Mouse (Mus musculus) kidney, embryonic 16.5 days (tissue): ENCODE data around the gene Plekhg5. TPM values are rescaled to one million over a fixed set of nuclear protein-coding genes. Genes with fewer than 3 reads are reported as not detected.
"Not testable (repeated sequence)": the region's sequence is repeated elsewhere in the genome, so short reads cannot be mapped to it uniquely, and the experiment has no call there.

Experiments
- ATAC-seq: fragments of 200-750 bp; cut with Nextera tagmentation; 2 replicates; pipeline ENCODE4 v1.8.0; 2017; ENCODE audit warnings: moderate TSS enrichment; ENCODE audit not compliant: low FRiP score, low TSS enrichment
- H3K27ac ChIP-seq: fragments of 300-500 bp; sonication (generic); 2 replicates; pipeline ENCODE4 v1.5.1; 2014; ENCODE audit warnings: low read length
- H3K27me3 ChIP-seq: fragments of 300-500 bp; sonication (generic); 2 replicates; pipeline ENCODE4 v1.6.1; 2014; ENCODE audit warnings: low read length, control low read depth, mixed read lengths; ENCODE audit not compliant: insufficient read depth
- H3K36me3 ChIP-seq: fragments of 300-500 bp; sonication (generic); 2 replicates; pipeline ENCODE4 v1.6.1; 2014; ENCODE audit warnings: low read length, control low read depth, mixed read lengths; ENCODE audit not compliant: insufficient read depth
- H3K4me1 ChIP-seq: fragments of 300-500 bp; sonication (generic); 2 replicates; pipeline ENCODE4 v1.6.1; 2014; ENCODE audit warnings: low read length, control low read depth, mixed read lengths; ENCODE audit not compliant: insufficient read depth
- H3K4me2 ChIP-seq: fragments of 300-500 bp; sonication (generic); replicated peaks from 2 replicates; pipeline ENCODE4 v1.6.1; 2014; ENCODE audit warnings: low read depth, low read length
- H3K4me3 ChIP-seq: fragments of 300-500 bp; sonication (generic); 2 replicates; pipeline ENCODE4 v1.5.1; 2014; ENCODE audit warnings: mild to moderate bottlenecking, low read length
- H3K9ac ChIP-seq: fragments of 300-500 bp; sonication (generic); replicated peaks from 2 replicates; pipeline ENCODE4 v1.6.1; 2014; ENCODE audit warnings: low read length
- H3K9me3 ChIP-seq: fragments of 300-500 bp; sonication (generic); 2 replicates; pipeline ENCODE4 v1.6.1; 2016; ENCODE audit warnings: low read length, control low read depth
- WGBS: fragments of 180-500 bp; shearing (Covaris S2); extraction: QIAGEN DNeasy Blood & Tissue Kit; methylation state at CpG from one replicate; pipeline ENCODE4 v1.1.7; 2014; 5-methylcytosine and 5-hydroxymethylcytosine counted together
- polyA plus RNA-seq: library from polyadenylated mRNA; unstranded; fragments of >200 nt; fragmentation: Nextera tagmentation; extraction: Ambion mirVana; gene quantifications from 2 replicates; pipeline ENCODE4 v1.2.1, GENCODE M21; 2015

The Plekhg5 gene
- polyA plus RNA-seq, result 25.5 and 28.1 TPM in 2 replicates

GRCm38 (mm10) chr4:152072121-152072601 is at the start of gene Plekhg5:
Plekhg5 (plus strand) TSS chr4:152072498.
- H3K36me3 ChIP-seq, result no peaks in the 10 kb centered on the region
- H3K27ac ChIP-seq, result no peak within 1 kb of the TSS
- ATAC-seq, result no peak
- H3K4me2 ChIP-seq, result no peak within 1 kb of the TSS
- H3K9me3 ChIP-seq, result no peaks in the 10 kb centered on the region
- no peak within 1 kb of the TSS for H3K4me3 ChIP-seq
- H3K27me3 ChIP-seq, result no peaks in the 10 kb centered on the region
- no peak within 1 kb of the TSS for H3K9ac ChIP-seq
- H3K4me1 ChIP-seq, result peaks cover 20% of the 10 kb centered on the region
- 62% methylated on average over 10 of the region's 10 CpGs for WGBS

GRCm38 (mm10) chr4:152022506-152022905 is 49.8 kb upstream of the Plekhg5 start:
- WGBS, result 84% methylated on average over 8 of the region's 8 CpGs

GRCm38 (mm10) chr4:152024525-152024924 is 47.8 kb upstream of the Plekhg5 start:
- no peaks in the 10 kb centered on the region for H3K27me3 ChIP-seq
- no peak overlapping the region for H3K4me3 ChIP-seq
- no peak overlapping the region for H3K27ac ChIP-seq
- no peaks in the 10 kb centered on the region for H3K9me3 ChIP-seq
- no peak for ATAC-seq
- peaks cover 34% of the 10 kb centered on the region for H3K4me1 ChIP-seq
- WGBS, result 88% methylated on average over 11 of the region's 11 CpGs
- no peak overlapping the region for H3K4me2 ChIP-seq
- H3K36me3 ChIP-seq, result peaks cover 43% of the 10 kb centered on the region
- no peak overlapping the region for H3K9ac ChIP-seq

More at GRCm38 (mm10) chr4:152022506-152022905, 49.8 kb upstream of the Plekhg5 start:
- peaks cover 24% of the 10 kb centered on the region for H3K4me1 ChIP-seq
- H3K9me3 ChIP-seq, result no peaks in the 10 kb centered on the region
- no peak overlapping the region for H3K4me3 ChIP-seq
- H3K27me3 ChIP-seq, result no peaks in the 10 kb centered on the region
- H3K27ac ChIP-seq, result no peak overlapping the region
- peaks cover 50% of the 10 kb centered on the region for H3K36me3 ChIP-seq
- H3K4me2 ChIP-seq, result no peak overlapping the region
- H3K9ac ChIP-seq, result no peak overlapping the region
- no peak for ATAC-seq

GRCm38 (mm10) chr4:152026751-152027508 is 45.4 kb upstream of the Plekhg5 start:
- Histone ChIP-seq H3K4me3 (peak overlapping the region; percentile 86), H3K9me3 (no peaks in the 10 kb centered on the region), H3K4me1 (peaks cover 34% of the 10 kb centered on the region), H3K27ac (peak overlapping the region; percentile 76), H3K4me2 (peak overlapping the region; percentile 85), H3K9ac (peak overlapping the region; percentile 79), H3K36me3 (peaks cover 19% of the 10 kb centered on the region), H3K27me3 (no peaks in the 10 kb centered on the region)
- ATAC-seq, result peak; percentile 57; the same call in 1 of the 2 replicates
- 2% methylated on average over 41 of the region's 41 CpGs for WGBS

- Histone ChIP-seq H3K4me3 (peak within 1 kb of the TSS; percentile 86), H3K9ac (peak within 1 kb of the TSS; percentile 79), H3K9me3 (no peaks in the 10 kb centered on the region), H3K27me3 (no peaks in the 10 kb centered on the region), H3K4me1 (peaks cover 34% of the 10 kb centered on the region), H3K27ac (peak within 1 kb of the TSS; percentile 76), H3K36me3 (peaks cover 13% of the 10 kb centered on the region), H3K4me2 (peak within 1 kb of the TSS; percentile 85)
- ATAC-seq, result peak; percentile 98
- under 1% methylated on average over 35 of the region's 35 CpGs for WGBS
Measured at GRCm38 (mm10) chr4:152027524-152027923, 44.8 kb upstream of the Plekhg5 start, which contains the start of gene Zbtb48. Zbtb48 (minus strand) TSS chr4:152027671.

- no peak for ATAC-seq
- H3K27ac ChIP-seq, result no peak overlapping the region
- H3K9ac ChIP-seq, result peak overlapping the region; percentile 61
- H3K4me3 ChIP-seq, result peak overlapping the region; percentile 86
- peak overlapping the region; percentile 85 for H3K4me2 ChIP-seq
- WGBS, result 62% methylated on average over 15 of the region's 15 CpGs
- no peaks in the 10 kb centered on the region for H3K27me3 ChIP-seq
- H3K9me3 ChIP-seq, result no peaks in the 10 kb centered on the region
- peaks cover 34% of the 10 kb centered on the region for H3K4me1 ChIP-seq
- peaks cover 8% of the 10 kb centered on the region for H3K36me3 ChIP-seq
Measured at GRCm38 (mm10) chr4:152028456-152028855, 43.8 kb upstream of the Plekhg5 start.

GRCm38 (mm10) chr4:152029087-152029486 is 43.2 kb upstream of the Plekhg5 start:
- ATAC-seq, result no peak
- 57% methylated on average over 5 of the region's 5 CpGs for WGBS
- Histone ChIP-seq H3K4me1 (peaks cover 34% of the 10 kb centered on the region), H3K9ac (no peak overlapping the region), H3K27me3 (no peaks in the 10 kb centered on the region), H3K4me3 (no peak overlapping the region), H3K9me3 (no peaks in the 10 kb centered on the region), H3K36me3 (peaks cover 8% of the 10 kb centered on the region; the same call in 1 of the 2 replicates), H3K4me2 (no peak overlapping the region), H3K27ac (no peak overlapping the region)

GRCm38 (mm10) chr4:152029997-152030396 is 42.3 kb upstream of the Plekhg5 start:
- no peak for ATAC-seq
- H3K9ac ChIP-seq, result no peak overlapping the region
- 0 out of 2 replicates have a peak, but pooled peaks cover 2% of the 10 kb centered on the region for H3K36me3 ChIP-seq
- 75% methylated on average over 4 of the region's 4 CpGs for whole genome bisulfite sequencing
- H3K4me3 ChIP-seq, result no peak overlapping the region
- H3K27ac ChIP-seq, result no peak overlapping the region
- peaks cover 29% of the 10 kb centered on the region for H3K4me1 ChIP-seq
- H3K9me3 ChIP-seq, result no peaks in the 10 kb centered on the region
- no peaks in the 10 kb centered on the region for H3K27me3 ChIP-seq
- no peak overlapping the region for H3K4me2 ChIP-seq

GRCm38 (mm10) chr4:152032922-152033321 is 39.4 kb upstream of the Plekhg5 start:
- H3K4me3 ChIP-seq, result no peak overlapping the region
- peaks cover 9% of the 10 kb centered on the region for H3K4me1 ChIP-seq
- WGBS, result 94% methylated on average over 13 of the region's 13 CpGs
- H3K27me3 ChIP-seq, result no peaks in the 10 kb centered on the region
- no peaks in the 10 kb centered on the region for H3K36me3 ChIP-seq
- H3K4me2 ChIP-seq, result no peak overlapping the region
- H3K9me3 ChIP-seq, result no peaks in the 10 kb centered on the region
- no peak for ATAC-seq
- H3K9ac ChIP-seq, result no peak overlapping the region
- no peak overlapping the region for H3K27ac ChIP-seq

GRCm38 (mm10) chr4:152036464-152036863 is 35.8 kb upstream of the Plekhg5 start:
- not testable (repeated sequence) for H3K27me3 ChIP-seq, H3K4me3 ChIP-seq, H3K4me2 ChIP-seq, H3K36me3 ChIP-seq, H3K9me3 ChIP-seq, H3K9ac ChIP-seq, H3K27ac ChIP-seq, ATAC-seq
- peaks cover 17% of the 10 kb centered on the region for H3K4me1 ChIP-seq
- WGBS, result 95% methylated on average over 6 of the region's 6 CpGs
